Mouse (Mus musculus): ENCODE results near the gene Dusp16.

Dusp16 gene

DNA sequence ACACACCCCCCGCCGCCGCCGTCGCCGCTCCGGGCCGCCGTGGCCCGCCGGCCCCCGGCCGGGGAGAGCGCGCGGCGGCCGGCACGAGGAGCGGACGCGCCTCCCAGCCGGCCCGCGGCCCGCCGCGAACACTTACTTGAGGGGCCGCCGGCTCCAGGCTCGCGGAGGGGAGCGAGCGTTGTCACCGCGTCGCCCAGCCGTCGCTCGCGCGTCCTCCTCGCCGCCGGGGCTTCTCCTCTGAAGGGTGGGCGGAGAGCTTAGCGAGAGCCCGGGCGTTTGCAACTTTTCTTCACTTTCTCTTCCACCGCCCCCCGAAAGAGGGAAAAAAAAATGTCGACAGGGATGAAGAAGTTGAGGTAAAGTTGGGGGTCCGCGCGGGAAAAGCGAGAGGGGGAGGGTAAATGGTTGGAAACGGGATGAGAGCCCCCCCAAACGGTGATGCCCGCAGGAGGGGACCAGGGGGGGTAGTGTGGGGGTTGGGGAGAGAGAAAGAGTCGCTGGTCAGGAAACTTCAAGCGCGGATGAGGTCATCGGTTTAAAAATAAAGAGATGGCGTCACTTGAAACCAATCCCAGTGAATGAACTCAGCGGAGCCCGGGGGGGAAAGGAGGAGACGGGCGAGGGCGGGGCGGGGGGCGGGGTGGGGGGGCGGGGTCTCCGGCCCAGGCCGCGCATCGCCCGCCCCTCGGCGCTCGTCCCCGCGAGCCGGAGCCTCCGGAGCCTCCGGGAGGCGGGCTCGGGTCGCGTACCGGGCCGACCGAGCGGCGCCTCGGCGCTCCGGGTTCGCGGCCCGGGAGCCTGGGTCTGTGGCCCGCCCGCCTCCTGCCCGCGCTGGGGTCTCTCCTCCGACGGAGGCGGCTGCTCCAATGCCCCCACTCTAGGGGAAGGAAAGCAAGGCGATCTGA, at the start of gene Dusp16:
Gene Dusp16, minus strand, starts transcription at position 485 of the 905 bp plus-strand sequence.
- DNase-seq (ENCODE audit: inconsistent age in 2 of 2, low spot score in 1 of 2): peak; percentile 92 to 97

GRCm38 (mm10) chr6:134840346-134840745, 47.9 kb upstream of the Dusp16 start:
- DNase-seq (ENCODE audit: inconsistent age in 2 of 2, low spot score in 1 of 2): peak; percentile 37 to 77

DNA sequence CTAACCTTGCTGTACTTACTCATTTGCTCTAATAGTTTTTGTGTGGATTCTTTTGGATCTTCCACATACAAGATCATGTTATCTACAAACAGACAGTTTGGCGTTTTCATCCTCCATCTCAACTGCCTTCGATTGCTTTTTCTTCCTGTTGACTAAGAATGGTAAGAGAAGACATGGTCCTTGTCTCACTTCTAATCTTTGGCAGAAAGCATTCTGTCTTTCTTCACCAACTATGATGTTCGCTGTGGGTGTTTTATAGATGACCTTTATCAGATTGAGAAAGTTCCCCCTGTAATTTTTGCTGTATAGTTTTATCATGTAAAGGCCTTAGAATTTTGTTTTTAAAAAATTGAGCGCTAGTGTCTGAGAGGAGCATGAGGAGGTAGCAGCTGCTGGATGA, 45.7 kb upstream of the Dusp16 start:
- no peak for DNase-seq (ENCODE audit: inconsistent age in 2 of 2, low spot score in 1 of 2)

DNA sequence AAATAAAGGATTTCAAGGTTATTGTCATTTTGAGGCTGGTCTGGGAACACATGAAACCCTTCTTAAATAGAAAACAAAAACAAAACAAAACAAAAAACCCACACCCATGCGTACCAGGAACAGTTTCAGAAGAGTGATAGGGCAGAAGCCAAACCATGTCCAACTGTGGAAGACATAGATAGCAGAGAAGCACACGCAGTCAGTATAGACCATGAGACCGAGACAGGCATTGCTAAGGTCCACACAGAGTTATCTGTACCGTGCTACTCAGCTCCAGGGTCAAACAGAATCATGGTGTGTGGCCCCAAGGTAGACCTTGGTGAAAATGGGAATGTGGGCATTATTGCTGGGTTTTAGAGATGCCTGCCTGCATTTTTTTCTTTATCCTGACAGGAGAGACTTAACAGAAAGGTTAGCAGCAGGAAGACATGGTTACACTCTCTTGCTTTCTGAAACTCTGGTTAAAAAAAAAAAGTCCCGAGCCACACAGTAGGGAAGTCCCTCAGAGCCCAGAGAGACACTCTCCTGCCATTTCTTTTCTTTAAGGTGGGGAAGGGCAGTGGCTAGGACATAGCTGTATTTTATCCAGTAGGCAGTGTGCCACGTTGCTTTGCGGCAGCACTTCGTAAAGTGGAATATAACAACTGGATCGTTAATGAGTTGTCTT, 42.3 kb upstream of the Dusp16 start:
- DNase-seq (ENCODE audit: inconsistent age in 2 of 2, low spot score in 1 of 2): no peak

GRCm38 (mm10) chr6:134830776-134831175, 38.4 kb upstream of the Dusp16 start:
- DNase-seq (ENCODE audit: inconsistent age in 2 of 2, low spot score in 1 of 2): no peak

DNA sequence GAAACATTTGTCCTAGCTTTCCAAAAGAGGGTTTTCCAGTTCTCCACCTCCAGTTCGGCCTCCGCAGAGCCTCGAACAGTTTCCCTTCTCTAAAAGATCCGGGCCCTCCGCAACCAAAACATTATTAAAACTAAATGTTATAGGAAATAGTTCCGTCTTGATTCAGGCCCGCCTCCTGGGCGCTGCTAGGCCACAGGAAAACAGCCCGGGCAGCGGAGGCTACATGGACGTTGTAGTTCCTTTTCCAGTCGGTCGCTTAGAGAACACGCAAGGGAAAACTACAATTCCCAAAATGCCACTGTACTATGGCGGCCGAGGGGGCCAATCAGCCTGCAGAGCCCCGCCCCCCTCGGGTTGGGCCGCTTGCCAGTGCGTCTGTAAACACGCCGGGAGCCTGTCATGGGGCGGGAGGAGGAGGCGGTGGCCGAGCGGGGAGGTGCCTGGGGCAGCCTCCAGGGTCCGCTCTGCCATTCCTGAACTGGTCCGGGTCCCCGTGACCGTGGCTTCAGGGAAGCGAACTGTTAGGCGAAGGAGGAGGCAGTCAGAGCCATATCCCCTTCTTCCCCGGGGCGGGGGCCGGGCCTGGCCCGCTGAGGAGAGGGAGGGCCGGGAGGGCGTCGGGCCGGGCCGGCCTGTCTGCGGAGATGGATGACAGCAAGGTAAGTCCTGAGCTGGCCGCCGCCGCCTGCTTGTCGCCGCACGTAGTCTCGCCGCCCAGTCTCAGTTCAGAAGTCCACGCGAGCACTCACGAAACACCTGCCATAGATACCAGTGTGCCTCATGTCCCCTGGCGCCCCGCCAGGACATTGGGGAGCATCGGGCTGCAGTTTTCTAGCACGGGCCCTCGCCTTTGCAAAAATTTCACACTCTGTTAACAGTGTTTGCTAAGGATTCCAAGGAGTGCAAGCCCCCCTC, 37.6 kb upstream of the Dusp16 start, which contains the start of gene Crebl2:
Gene Crebl2, plus strand, starts transcription at position 369 of the 915 bp plus-strand sequence.
- DNase-seq (ENCODE audit: inconsistent age in 2 of 2, low spot score in 1 of 2): peak; percentile 100

DNA sequence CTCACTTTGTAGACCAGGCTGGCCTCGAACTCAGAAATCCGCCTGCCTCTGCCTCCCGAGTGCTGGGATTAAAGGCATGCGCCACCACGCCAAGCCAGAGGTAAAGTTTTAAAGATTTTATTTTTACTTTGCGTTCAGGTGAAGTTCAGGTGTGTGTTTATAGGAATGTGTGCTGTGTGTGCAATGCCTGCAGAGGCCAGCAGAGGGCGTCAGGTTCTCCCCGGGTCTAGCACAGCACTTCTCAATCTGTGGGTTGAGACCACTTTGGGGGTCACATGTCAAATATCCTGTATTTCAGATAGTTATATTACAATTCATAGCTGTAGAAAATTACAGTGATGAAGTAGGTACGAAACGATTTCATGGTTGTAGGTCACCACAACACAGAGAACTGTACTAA, 30.4 kb upstream of the Dusp16 start:
- no peak for DNase-seq (ENCODE audit: inconsistent age in 2 of 2, low spot score in 1 of 2)

GRCm38 (mm10) chr6:134820411-134820810, 28.0 kb upstream of the Dusp16 start:
- DNase-seq (ENCODE audit: inconsistent age in 2 of 2, low spot score in 1 of 2): no peak

GRCm38 (mm10) chr6:134819741-134820140, 27.3 kb upstream of the Dusp16 start:
- no peak for DNase-seq (ENCODE audit: inconsistent age in 2 of 2, low spot score in 1 of 2)

DNA sequence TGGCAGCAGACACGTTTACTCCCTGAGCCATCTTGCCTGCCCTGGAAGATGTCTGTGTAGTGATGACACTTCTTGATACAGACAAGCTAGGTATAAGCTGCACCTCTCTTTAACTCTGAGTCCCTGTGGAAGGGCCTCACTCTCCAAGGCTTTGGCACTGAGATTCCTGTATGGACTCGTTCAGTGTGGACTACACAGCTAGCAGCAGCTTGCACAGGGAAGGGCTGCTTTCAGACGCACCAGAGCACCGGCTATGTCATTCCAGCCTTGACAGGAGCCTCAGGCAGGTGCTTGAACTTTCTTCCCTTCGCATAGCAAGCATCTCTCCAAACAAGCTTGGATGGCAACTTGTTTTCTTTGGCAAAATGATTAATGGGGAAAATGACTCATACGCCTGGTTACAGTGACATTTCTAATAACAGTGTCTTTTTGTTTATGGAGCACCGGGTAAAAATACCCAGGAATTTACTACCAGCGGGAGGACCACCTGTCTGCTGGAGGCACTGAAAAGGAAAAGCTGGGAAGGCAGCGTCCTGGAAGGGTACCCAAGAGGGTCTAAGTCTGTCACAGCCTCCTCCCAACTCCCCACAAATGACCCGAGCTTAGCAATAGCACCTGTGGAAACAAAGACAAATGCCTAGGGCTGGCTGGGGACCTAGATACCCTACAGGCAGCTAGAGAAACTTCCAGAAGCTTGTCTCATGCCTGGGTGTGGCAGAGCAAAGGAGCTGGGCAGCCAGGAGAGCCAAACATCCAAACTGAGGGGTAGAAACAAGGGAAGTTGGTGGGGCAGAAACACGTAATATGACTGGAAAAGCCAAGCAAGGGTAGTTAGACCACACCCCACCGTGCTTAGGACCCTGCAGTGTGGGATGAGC, 24.9 kb upstream of the Dusp16 start:
- peak in 1 of 2 experiments; percentile 73 for DNase-seq (ENCODE audit: inconsistent age in 2 of 2, low spot score in 1 of 2)

DNA sequence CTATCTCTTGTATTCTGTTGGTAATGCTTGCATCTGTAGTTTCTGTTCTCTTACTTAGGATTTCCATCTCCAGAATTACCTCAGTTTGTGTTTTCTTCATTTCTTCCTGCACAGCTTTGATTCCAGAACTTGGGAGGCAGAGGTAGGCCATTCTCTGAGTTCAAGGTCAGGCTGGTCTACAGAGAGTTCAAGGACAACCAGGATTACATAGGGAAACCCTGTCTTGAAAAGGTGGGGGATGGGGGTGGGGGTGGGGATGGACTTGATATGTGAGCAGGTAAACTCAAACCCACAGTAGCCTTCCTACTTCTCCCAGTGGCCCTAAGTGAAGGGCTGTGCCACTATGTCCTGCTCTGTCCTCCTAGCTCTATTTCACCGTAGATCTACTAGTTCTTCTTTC, 20.6 kb upstream of the Dusp16 start:
- DNase-seq (ENCODE audit: inconsistent age in 2 of 2, low spot score in 1 of 2): no peak

DNA sequence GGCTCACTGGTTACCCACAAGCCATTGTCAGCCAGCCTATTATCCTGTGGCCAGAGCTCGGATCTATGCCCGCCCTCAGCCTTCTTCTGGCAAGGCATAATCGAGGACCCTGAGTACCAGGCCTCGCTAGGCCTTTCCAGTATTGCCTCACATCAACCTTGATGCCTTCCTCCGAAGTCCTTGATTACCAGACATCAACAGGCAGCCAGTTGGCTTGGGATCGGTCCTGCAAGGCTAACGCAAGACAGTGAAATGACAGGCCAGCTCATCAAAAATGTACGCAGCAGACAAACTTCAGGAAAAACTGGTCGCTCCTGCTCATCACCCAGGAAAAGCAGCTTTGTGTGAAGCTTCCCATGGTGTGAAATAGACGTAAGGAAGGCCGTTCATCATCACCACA, 15.4 kb upstream of the Dusp16 start:
- DNase-seq (ENCODE audit: inconsistent age in 2 of 2, low spot score in 1 of 2): peak; percentile 75 to 91

DNA sequence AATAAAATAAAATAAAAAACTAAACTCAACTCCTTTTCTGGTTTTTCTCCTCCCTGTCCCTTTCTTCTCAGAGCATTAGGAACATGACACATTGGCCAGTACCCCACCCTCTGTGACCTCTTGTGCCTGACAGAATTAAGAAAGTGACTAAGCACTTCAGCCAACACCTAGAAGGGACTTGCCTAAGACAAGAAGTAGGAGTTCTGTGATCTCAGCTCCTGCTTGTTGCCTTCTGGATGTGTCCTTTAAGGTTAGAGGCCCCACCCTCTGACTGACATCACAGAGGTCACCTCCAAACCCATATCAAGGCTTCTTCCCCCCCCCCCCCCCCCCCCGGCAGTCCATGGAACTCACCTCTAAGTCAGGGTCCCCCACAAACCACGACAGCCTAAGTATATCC, 14.7 kb upstream of the Dusp16 start:
- DNase-seq (ENCODE audit: inconsistent age in 2 of 2, low spot score in 1 of 2): no peak

- no peak for DNase-seq (ENCODE audit: inconsistent age in 2 of 2, low spot score in 1 of 2)
These were observed 13.7 kb upstream of the Dusp16 start for GRCm38 (mm10) chr6:134806130-134806529.

DNA sequence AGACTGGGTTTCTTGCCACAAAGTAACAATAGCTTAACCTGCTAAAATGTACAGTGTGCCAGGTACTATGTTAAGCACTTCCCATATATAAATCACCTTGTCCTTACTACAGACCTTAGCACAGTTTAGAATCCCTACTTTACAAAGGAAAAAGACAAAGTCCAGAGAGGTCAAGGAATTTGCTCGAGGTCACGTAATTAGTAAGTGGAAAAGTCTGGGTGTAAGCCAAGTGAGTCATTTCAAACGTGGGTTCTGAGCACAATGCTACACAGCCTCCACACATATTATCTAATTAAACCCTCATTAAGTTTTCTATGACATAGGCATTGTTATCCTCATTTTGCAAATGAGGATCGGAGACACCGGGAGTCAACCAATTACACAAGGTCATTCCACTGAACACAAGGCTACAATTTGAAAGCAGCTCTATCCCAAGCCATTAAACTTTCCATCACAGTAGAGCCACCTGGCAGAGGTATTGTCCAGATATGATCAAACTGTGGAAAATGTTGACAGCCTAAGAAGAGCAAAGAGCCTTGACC, 12.4 kb upstream of the Dusp16 start:
- peak; percentile 58 to 93 for DNase-seq (ENCODE audit: inconsistent age in 2 of 2, low spot score in 1 of 2)

GRCm38 (mm10) chr6:134802641-134803043, 10.2 kb upstream of the Dusp16 start:
- DNase-seq (ENCODE audit: inconsistent age in 2 of 2, low spot score in 1 of 2): peak in 1 of 2 experiments; percentile 52

- DNase-seq (ENCODE audit: inconsistent age in 2 of 2, low spot score in 1 of 2): no peak
These were observed 9.1 kb upstream of the Dusp16 start for GRCm38 (mm10) chr6:134801483-134801882.

- DNase-seq (ENCODE audit: inconsistent age in 2 of 2, low spot score in 1 of 2): peak in 1 of 2 experiments; percentile 38
These were observed 3.9 kb upstream of the Dusp16 start for GRCm38 (mm10) chr6:134796297-134796696.

- peak; percentile 85 to 95 for DNase-seq (ENCODE audit: inconsistent age in 2 of 2, low spot score in 1 of 2)
These were observed 1.6 kb upstream of the Dusp16 start for GRCm38 (mm10) chr6:134793911-134794520.

All from adrenal gland, adult (tissue).